Mouse (Mus musculus): ENCODE results near the gene Ddx18. TPM values are rescaled to one million over a fixed set of nuclear protein-coding genes. Genes with fewer than 3 reads are reported as not detected.

The Ddx18 gene
- 10 to 100 TPM; 36.6 to 37.7 TPM for total RNA-seq (2021)
- long read RNA-seq, experiment 1, transcript Ddx18-201 (13 exons, 2,258 nt): major isoform, 27 of 41 reads
- long read RNA-seq, experiment 1, partial matches to known transcripts: 13 of 41 reads
- long read RNA-seq, experiment 1, other reads (novel, unspliced or antisense): 1 of 41 reads
- long read RNA-seq, experiment 2, transcript Ddx18-201 (13 exons, 2,258 nt): major isoform, 17 of 25 reads
- long read RNA-seq, experiment 2, partial matches to known transcripts: 3 of 25 reads
- long read RNA-seq, experiment 2, other reads (novel, unspliced or antisense): 5 of 25 reads

DNA sequence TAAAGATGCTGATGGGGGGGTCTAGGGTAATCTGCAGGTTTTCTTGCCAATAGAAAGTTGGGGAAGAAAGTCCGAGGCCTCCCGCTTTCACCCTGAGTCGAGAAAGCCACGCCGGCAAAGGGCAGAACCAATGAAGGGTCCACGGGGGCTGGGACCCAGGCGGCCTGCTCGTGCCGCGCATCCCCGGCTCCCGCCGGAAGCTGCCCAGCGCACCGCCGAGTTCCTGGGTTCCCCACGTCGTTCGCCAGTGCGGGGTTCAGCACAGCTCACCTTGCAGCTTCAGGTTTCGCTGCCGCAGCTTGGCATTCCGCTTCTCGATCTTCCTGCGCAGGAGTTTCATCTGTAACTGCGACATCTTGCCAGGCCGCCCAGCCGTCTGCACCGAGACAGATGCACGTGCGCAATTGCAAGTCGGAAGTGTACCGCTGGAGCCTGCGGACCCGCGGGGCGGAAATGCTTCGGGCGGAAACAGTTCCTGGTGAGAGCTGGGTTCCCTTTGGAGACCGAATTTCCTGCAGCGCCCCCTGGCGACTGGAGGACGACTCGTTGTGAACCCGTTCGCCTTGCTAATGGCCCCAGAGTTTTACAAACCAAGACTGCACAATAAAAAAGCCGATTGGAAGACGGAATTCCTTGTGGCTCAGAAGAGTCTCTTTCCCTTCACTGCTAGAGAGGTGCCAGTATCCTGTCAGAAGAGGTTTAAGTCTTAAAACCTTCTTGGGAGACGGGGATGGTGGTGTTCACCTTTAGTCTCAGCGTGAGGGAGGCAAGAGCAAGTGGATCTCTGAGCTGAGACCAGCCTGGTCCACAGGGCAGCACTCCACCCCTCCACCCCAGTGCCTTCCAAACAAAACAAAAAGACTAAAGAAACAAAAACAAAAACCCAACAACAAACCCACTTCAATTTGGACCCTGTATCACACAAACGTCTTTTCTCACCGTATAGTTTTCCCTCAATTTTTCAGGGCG is at the start of gene Ddx18:
Gene Ddx18 (minus strand): TSS at position 469 of the 969 bp plus-strand sequence.
- peak; percentile 99 for DNase-seq

GRCm38 (mm10) chr1:121608000-121608399 is 40.2 kb upstream of the Ddx18 start:
- DNase-seq: no peak

DNA sequence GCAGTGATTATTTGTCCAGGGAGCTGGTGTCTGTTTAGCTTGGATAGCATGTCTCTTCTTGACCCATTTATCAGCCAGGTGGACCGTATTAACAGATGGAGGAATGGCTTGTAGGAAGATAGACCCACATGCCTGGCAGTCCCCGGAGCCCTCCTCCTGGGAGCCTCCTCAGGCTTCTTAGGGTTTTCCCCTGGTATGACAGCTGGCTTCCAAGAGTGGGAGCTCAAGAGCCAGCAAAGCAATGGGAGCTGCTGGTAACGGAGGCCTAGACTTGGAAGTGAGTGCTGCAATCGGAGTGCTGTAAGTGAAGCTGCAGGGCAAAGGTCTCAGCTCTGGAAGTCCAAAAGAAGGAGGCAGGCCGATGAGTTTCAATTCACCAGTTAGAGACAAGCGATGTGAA is 37.3 kb upstream of the Ddx18 start:
- DNase-seq: no peak

GRCm38 (mm10) chr1:121601893-121602292 is 34.1 kb upstream of the Ddx18 start:
- DNase-seq: no peak

DNA sequence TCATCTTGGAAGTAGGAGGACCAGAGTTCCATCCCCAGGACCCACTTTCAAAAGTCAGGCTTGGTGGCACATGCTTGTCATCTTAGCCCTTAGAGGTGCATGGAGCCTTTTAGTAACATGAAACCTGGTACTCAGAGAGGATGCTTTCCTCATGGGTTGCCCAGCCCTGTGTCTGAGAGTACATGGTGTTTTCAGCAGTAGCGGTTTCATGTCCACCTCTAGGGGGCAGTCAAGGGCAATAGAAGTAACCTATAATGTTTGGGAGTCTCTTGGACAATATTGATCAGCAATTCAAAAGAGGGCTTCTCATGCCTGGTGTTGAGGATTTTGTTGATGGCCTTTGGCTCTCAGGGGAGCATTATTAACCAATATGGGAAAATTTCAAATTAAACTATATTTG is 33.3 kb upstream of the Ddx18 start:
- peak; percentile 8 for DNase-seq

- DNase-seq: no peak
Observed at GRCm38 (mm10) chr1:121598421-121598820, 30.6 kb upstream of the Ddx18 start.

DNA sequence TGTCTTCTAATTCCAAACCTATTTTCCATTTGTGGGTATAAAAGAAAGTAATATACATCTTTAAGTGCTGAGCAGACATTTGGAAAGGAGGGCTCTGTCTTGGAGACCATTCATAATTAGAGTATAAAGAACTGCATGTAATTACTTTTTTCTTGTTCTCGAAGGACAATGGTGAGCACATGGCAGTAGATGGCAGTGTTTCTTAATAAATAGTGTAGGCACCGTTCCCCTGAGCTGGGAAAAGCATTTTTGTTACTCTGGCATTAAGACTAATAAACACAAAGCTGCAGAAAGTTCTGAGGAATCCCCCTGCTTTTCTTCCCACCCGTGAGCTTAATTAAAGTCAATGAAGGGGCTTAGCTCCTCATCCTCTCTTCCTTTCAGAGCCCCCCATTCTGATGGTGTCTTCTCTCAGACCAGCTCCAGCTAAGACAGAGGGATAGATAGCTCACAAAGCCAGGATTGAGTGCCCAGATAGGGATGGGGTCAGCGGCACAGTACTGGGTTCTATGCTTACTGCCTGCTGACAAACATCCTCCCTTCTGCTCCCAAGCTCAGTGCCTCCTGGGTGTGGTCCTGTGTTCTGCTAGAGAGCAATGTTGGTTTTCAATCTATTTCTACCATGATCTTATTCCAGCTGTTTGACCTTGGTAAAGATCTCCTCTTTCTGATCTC is 29.3 kb upstream of the Ddx18 start:
- DNase-seq: no peak

DNA sequence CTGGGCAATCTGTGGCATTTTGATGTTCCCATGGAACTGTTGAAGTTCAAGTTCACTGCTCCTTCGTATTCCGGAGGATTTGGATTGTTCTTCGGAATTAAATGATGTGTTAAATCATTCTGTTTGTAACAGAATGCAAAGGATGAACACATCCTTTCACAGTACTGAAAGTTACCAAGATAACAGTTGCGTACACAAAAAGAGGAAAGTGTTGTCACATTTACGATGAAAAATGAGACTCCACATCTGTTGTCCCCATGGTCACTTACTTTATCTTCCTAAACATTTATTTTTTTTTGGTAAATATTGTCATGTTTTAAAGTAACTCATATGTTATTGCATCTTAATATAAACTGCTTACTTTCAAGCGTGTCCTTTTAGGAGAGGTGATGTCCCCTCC is 17.0 kb upstream of the Ddx18 start:
- DNase-seq: no peak

GRCm38 (mm10) chr1:121581133-121581855 is 13.5 kb upstream of the Ddx18 start:
- DNase-seq: no peak

DNA sequence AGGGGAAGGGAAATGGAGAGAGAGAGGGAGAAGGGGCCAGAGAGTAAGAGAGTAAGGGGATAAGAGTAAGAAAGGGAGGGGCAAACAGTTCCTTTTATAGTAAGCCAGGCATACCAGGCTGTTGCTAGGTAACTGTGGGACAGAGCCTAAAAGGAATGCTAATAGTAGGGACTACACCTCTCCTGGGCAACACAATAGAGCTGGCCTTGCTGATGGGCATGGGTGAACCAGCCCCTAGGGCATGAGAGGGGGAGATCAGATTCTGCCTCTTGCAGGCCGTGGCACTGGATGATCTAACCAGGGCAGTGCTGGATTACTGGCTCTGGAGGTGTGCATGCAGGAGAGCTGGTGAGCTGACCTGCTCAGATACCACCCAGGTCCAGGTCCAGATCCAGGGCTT is 9.7 kb upstream of the Ddx18 start:
- no peak for DNase-seq

GRCm38 (mm10) chr1:121570522-121570921 is 2.7 kb upstream of the Ddx18 start:
- no peak for DNase-seq

- DNase-seq: no peak
Observed at GRCm38 (mm10) chr1:121557861-121558260, 9.9 kb downstream of the Ddx18 start.

DNA sequence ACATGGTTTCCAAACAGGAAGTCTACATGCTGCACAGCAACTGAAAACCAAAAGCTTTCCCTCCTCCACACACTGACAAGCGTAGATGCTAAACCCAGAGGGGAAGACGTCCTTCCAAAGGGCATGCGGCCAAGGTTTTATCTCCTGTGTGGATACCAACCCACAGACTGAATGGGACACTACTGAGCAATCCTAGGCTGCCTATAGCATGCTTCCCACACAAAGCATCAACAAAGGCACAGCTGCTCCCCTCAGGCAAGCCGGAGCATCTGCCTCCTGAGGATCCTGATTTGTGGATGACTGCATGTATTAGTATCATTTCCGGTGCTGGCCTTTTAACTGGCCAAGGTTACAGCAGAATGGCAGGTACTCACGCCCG is 16.3 kb downstream of the Ddx18 start:
- no peak for DNase-seq

- DNase-seq: no peak
Observed at GRCm38 (mm10) chr1:121550801-121551456, 16.9 kb downstream of the Ddx18 start.

DNA sequence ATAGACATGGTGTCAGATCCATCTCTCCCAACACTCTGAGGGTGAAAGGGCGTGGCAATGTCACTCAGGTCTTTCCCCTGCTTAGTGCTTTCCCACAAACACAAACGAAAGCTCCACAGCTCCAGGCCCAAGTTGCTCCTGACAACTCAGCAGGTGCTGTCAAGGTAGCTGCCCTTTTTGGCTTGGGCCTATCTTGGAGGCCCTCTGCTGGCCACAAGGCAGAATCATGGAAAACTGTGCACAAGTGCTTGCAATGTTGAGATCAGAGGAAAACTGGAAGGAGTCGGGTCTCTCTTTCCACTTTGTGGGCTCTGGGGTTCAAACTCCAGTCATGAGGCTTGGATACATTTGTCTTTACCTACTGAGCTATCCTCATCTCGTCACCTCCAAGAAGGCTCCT is 18.3 kb downstream of the Ddx18 start:
- no peak for DNase-seq

DNA sequence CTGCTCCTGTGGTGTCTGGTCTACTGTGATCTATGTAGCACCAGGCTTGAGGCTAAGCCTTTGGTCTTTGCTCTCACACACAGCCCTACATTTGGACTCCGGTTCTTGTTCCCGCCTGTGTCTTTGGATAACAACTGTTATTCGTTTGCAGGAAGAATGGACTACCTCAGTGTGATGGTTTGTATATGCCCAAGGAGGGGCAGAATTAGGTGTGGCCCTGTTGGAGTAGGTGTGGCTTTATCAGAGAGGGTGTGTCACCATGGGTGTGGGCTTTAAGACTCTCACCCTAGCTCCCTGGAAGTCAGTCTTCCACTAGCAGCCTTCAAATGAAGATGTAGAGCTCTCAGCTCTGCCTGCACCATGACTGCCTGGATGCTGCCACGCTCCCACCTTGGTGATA is 19.1 kb downstream of the Ddx18 start:
- DNase-seq: no peak

DNA sequence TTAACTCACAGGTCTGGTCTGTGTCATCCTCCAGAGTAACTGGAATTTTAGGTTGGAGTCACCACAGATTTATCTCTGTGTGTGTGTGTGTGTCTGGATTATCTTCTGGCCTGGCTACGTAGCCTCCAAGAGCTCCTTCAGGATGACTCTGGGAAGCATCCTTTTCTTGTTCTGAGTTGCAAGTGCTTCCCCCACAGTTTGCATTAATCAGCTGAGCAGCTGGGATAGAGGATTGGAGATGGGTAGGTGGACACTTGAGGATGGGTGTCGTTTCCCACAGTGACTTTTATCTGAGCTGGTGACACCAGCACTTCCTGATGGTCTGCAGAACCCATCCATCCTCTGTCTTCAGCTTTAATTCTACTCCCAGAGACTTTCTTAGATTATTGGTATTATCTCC is 20.9 kb downstream of the Ddx18 start:
- DNase-seq: no peak

GRCm38 (mm10) chr1:121540361-121540760 is 27.4 kb downstream of the Ddx18 start:
- DNase-seq: no peak

GRCm38 (mm10) chr1:121531439-121531838 is 36.4 kb downstream of the Ddx18 start:
- no peak for DNase-seq

GRCm38 (mm10) chr1:121529286-121529685 is 38.5 kb downstream of the Ddx18 start:
- DNase-seq: no peak

DNA sequence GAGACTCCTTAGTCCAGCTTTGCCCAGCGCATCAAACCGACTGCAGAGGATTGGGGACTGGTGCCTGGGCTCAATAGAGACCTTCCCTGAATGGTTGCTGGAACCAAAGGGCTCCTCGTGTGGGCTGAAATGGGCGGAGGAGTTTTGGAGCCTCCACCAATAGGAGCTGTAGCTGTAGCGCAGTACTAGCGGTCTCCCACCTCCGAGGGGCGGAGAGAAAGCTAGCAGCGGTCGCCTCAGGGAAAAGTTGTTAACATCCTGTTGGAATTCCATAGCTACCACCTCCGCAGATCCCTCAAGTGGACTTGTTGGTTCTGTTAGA is 39.4 kb downstream of the Ddx18 start, which contains the start of gene Htr5b:
Gene Htr5b (minus strand): TSS at position 67 of the 322 bp plus-strand sequence.
- peak; percentile 10 for DNase-seq
